Mouse (Mus musculus) layer of hippocampus, adult 18-20 months (tissue): ENCODE measurements at regions not wholly inside any gene's neighbourhood (a gene's known extent, or its start where the extent isn't known, plus 50 kb on each side); places are given as distances from the start of the nearest gene placed in this dataset.
A peak's percentile ranks its signal among the peaks of the same experiment; 100 is the strongest.

ENCODE experiments used
- DNase-seq, 2 experiments: peaks; one replicate each; pipeline ENCODE4 v3.0.0; 2022; ENCODE audit warnings: low spot score in 2 of 2

GRCm38 (mm10) chr16:39102151-39102550, 209.7 kb downstream of the Igsf11 start:
- no peak for DNase-seq

- no peak for DNase-seq
These were observed 211.1 kb downstream of the Igsf11 start for GRCm38 (mm10) chr16:39103360-39104095.

GRCm38 (mm10) chr16:39109383-39110033, 217.0 kb downstream of the Igsf11 start:
- DNase-seq, result peak; percentile 32 to 81

- no peak for DNase-seq
These were observed 217.6 kb downstream of the Igsf11 start for GRCm38 (mm10) chr16:39110089-39110488.

GRCm38 (mm10) chr16:39118059-39118458, 225.6 kb downstream of the Igsf11 start:
- DNase-seq, result no peak

GRCm38 (mm10) chr16:39119811-39120210, 227.3 kb downstream of the Igsf11 start:
- no peak for DNase-seq

- no peak for DNase-seq
These were observed 231.0 kb downstream of the Igsf11 start for GRCm38 (mm10) chr16:39123445-39123952.

GRCm38 (mm10) chr16:39132459-39132858, 240.0 kb downstream of the Igsf11 start:
- no peak for DNase-seq

GRCm38 (mm10) chr16:39135777-39136176, 243.3 kb downstream of the Igsf11 start:
- DNase-seq, result no peak

GRCm38 (mm10) chr16:39147151-39147550, 254.7 kb downstream of the Igsf11 start:
- DNase-seq, result no peak

GRCm38 (mm10) chr16:39151325-39152318, 259.2 kb downstream of the Igsf11 start:
- peak in 1 of 2 experiments; percentile 40 for DNase-seq

GRCm38 (mm10) chr16:39158893-39159292, 266.4 kb downstream of the Igsf11 start:
- DNase-seq, result no peak

GRCm38 (mm10) chr16:39159725-39160124, 267.3 kb downstream of the Igsf11 start:
- DNase-seq, result no peak

GRCm38 (mm10) chr16:39162684-39163083, 270.2 kb downstream of the Igsf11 start:
- no peak for DNase-seq

- no peak for DNase-seq
These were observed 299.4 kb downstream of the Igsf11 start for GRCm38 (mm10) chr16:39191861-39192260.

GRCm38 (mm10) chr16:39195431-39195830, 303.0 kb downstream of the Igsf11 start:
- DNase-seq, result peak in 1 of 2 experiments; percentile 9

- no peak for DNase-seq
These were observed 304.4 kb downstream of the Igsf11 start for GRCm38 (mm10) chr16:39196896-39197295.

GRCm38 (mm10) chr16:39223551-39223950, 331.1 kb downstream of the Igsf11 start:
- DNase-seq, result peak; percentile 33 to 68

- DNase-seq, result no peak
These were observed 337.0 kb downstream of the Igsf11 start for GRCm38 (mm10) chr16:39229501-39229900.

GRCm38 (mm10) chr16:39230439-39230838, 338.0 kb downstream of the Igsf11 start:
- no peak for DNase-seq

- no peak for DNase-seq
These were observed 341.8 kb downstream of the Igsf11 start for GRCm38 (mm10) chr16:39234290-39234689.
